Mouse (Mus musculus): Measurements from ENCODE around the gene Pygl. TPM values are rescaled to one million over a fixed set of nuclear protein-coding genes. Genes with fewer than 3 reads are reported as not detected.

Pygl gene
- total and polyA plus RNA-seq, 3 experiments = 13.9 to 26.9 TPM; not detected in 1

GRCm38 (mm10) chr12:70156222-70156621, 75.1 kb downstream of the Pygl start (continued):
- TF ChIP-seq BHLHE40 (IDR thresholded peaks at IDR 0.05; ENCODE audit: borderline replicate concordance, low read depth, low read length) = peak; percentile 78; the same call in 1 of the 2 replicates

- H3K4me3 ChIP-seq (ENCODE audit: control insufficient read depth in 1 of 2, insufficient read depth in 1 of 2, low read depth in 2 of 2, low read length in 2 of 2) = no peak within 1 kb of the TSS
- no peak within 1 kb of the TSS for H3K9ac ChIP-seq (ENCODE audit: control insufficient read depth, low read depth, low read length, poor library complexity, severe bottlenecking)
- TF ChIP-seq USF1 (IDR thresholded peaks at IDR 0.05; ENCODE audit: low read depth, low read length) = no peak
- no peak for TF ChIP-seq MAZ (IDR thresholded peaks at IDR 0.05; ENCODE audit: low read depth, low read length)
- no peak for TF ChIP-seq HCFC1 (IDR thresholded peaks at IDR 0.05; ENCODE audit: low read depth, low read length)
- no peak for TF ChIP-seq BHLHE40 (IDR thresholded peaks at IDR 0.05; ENCODE audit: borderline replicate concordance, low read depth, low read length)
- TF ChIP-seq MYC (IDR thresholded peaks at IDR 0.05; ENCODE audit: low read depth, low read length) = no peak
- no peak for TF ChIP-seq USF2 (IDR thresholded peaks at IDR 0.05; ENCODE audit: borderline replicate concordance in 1 of 2, insufficient read depth in 1 of 2, low read depth in 1 of 2, low read length in 2 of 2)
- H3K79me2 ChIP-seq (ENCODE audit: control insufficient read depth, insufficient read depth, low read length, poor library complexity) = no peaks in the 10 kb centered on the region
- no peaks in the 10 kb centered on the region for H3K9me3 ChIP-seq (replicated peaks; ENCODE audit: insufficient read depth, low read length)
- no peaks in the 10 kb centered on the region for H3K27me3 ChIP-seq (ENCODE audit: control insufficient read depth in 1 of 2, insufficient read depth in 2 of 2, low read length in 2 of 2)
- peaks cover 0 to 2% of the 10 kb centered on the region in 2 experiments; a peak in 2 of 4 replicates for H3K36me3 ChIP-seq (ENCODE audit: control insufficient read depth in 1 of 2, insufficient read depth in 2 of 2, low read length in 2 of 2)
- no peak for DNase-seq (ENCODE audit: low read depth, low spot score)
- peaks cover 0 to 15% of the 10 kb centered on the region in 2 experiments; a peak in 2 of 4 replicates for H3K4me1 ChIP-seq (ENCODE audit: control insufficient read depth in 1 of 2, insufficient read depth in 2 of 2, low read length in 2 of 2)
- H3K27ac ChIP-seq (ENCODE audit: control insufficient read depth, low read depth, low read length) = no peak within 1 kb of the TSS
Measured at GRCm38 (mm10) chr12:70153842-70154241, 77.4 kb downstream of the Pygl start, which contains the start of gene Abhd12b. Gene Abhd12b (plus strand): TSS chr12:70154142.

GRCm38 (mm10) chr12:70148631-70149265, 82.5 kb downstream of the Pygl start:
- Histone ChIP-seq H3K9ac (ENCODE audit: control insufficient read depth, low read depth, low read length, poor library complexity, severe bottlenecking) (no peak overlapping the region), H3K79me2 (ENCODE audit: control insufficient read depth, insufficient read depth, low read length, poor library complexity) (no peaks in the 10 kb centered on the region), H3K4me3 (ENCODE audit: control insufficient read depth in 1 of 2, insufficient read depth in 1 of 2, low read depth in 2 of 2, low read length in 2 of 2) (peak overlapping the region in 1 of 2 experiments; percentile 42; a peak in 2 of 4 replicates), H3K27ac (ENCODE audit: control insufficient read depth, low read depth, low read length) (no peak overlapping the region), H3K27me3 (ENCODE audit: control insufficient read depth in 1 of 2, insufficient read depth in 2 of 2, low read length in 2 of 2) (no peaks in the 10 kb centered on the region), H3K4me1 (ENCODE audit: control insufficient read depth in 1 of 2, insufficient read depth in 2 of 2, low read length in 2 of 2) (peaks cover 0 to 5% of the 10 kb centered on the region in 2 experiments; a peak in 2 of 4 replicates), H3K9me3 (replicated peaks; ENCODE audit: insufficient read depth, low read length) (no peaks in the 10 kb centered on the region), H3K36me3 (ENCODE audit: control insufficient read depth in 1 of 2, insufficient read depth in 2 of 2, low read length in 2 of 2) (no peaks in the 10 kb centered on the region)
- no peak for TF ChIP-seq ZMIZ1 (IDR thresholded peaks at IDR 0.05; ENCODE audit: low read depth, low read length)
- no peak for TF ChIP-seq E2F4 (IDR thresholded peaks at IDR 0.05; ENCODE audit: borderline replicate concordance, low read depth, low read length)
- TF ChIP-seq NELFE (IDR thresholded peaks at IDR 0.05; ENCODE audit: low read depth, low read length) = no peak
- no peak for TF ChIP-seq UBTF (IDR thresholded peaks at IDR 0.05; ENCODE audit: borderline replicate concordance, insufficient read depth, low read depth, low read length)
- no peak for TF ChIP-seq BHLHE40 (IDR thresholded peaks at IDR 0.05; ENCODE audit: borderline replicate concordance, low read depth, low read length)
- no peak for TF ChIP-seq MXI1 (IDR thresholded peaks at IDR 0.05; ENCODE audit: low read depth, low read length)
- no peak for DNase-seq (ENCODE audit: low read depth, low spot score)

Measured in MEL (cell line).